In genomic region chr13:107873244-107873667, GRCm38 (mm10) we compare ENCODE assay signal across 12 mouse cellular contexts.
DNase-seq lines count a peak whose midpoint lies in the region; ATAC-seq and TF ChIP-seq lines count a peak whose summit lies in the region.
"Had no signal": no experiment of that assay in that cellular context is flagged by ENCODE, and none has a peak within 500 bp of the region (broad histone marks: within the 10 kb centered on the region; RNA-seq: fewer than 3 reads in every experiment).

No protein-coding gene starts in this region.

- no peak overlapping the region for H3K4me2 ChIP-seq in embryonic facial prominence, embryonic 14.5 days (ENCODE audit: low read depth, low read length)
- H3K4me2 ChIP-seq: limb, embryonic 15.5 days had no signal

- H3K27ac ChIP-seq in embryonic facial prominence, embryonic 14.5 days (replicated peaks; ENCODE audit: low read depth, low read length), result no peak overlapping the region
- H3K27ac ChIP-seq in embryonic facial prominence, embryonic 10.5 days (replicated peaks), result no peak overlapping the region
- H3K27ac ChIP-seq: limb, embryonic 15.5 days had no signal

- TF ChIP-seq CTCF in lung, adult 2 months (IDR thresholded peaks at IDR 0.05; ENCODE audit: insufficient read depth, low read length), result 0 out of 2 replicates have a peak, but pooled peaks have one; percentile 0
- 0 out of 2 replicates have a peak, but pooled peaks have one; percentile 13 for TF ChIP-seq CTCF in E14TG2a.4 (conservative IDR thresholded peaks at IDR 0.05; ENCODE audit: low read length)

- H3K4me3 ChIP-seq in embryonic facial prominence, embryonic 14.5 days (ENCODE audit: low read depth, low read length), result no peak overlapping the region
- H3K4me3 ChIP-seq in embryonic facial prominence, embryonic 10.5 days, result no peak overlapping the region
- no peak overlapping the region for H3K4me3 ChIP-seq in lung, adult 2 months (replicated peaks; ENCODE audit: extremely low read depth, low read depth, low read length)
- H3K4me3 ChIP-seq in E14TG2a.4 (replicated peaks; ENCODE audit: low read length), result no peak overlapping the region
- H3K4me3 ChIP-seq: limb, embryonic 15.5 days had no signal

- no peaks in the 10 kb centered on the region for H3K9me3 ChIP-seq in embryonic facial prominence, embryonic 14.5 days (ENCODE audit: control insufficient read depth, low read length)
- H3K9me3 ChIP-seq in embryonic facial prominence, embryonic 10.5 days, result no peaks in the 10 kb centered on the region
- no peaks in the 10 kb centered on the region for H3K9me3 ChIP-seq in E14TG2a.4 (ENCODE audit: low read length)
- H3K9me3 ChIP-seq: limb, embryonic 15.5 days had no signal

- no peak overlapping the region for H3K9ac ChIP-seq in embryonic facial prominence, embryonic 14.5 days (ENCODE audit: low read depth, low read length)
- H3K9ac ChIP-seq: limb, embryonic 15.5 days had no signal

- WGBS in embryonic facial prominence, embryonic 14.5 days, result 58% methylated on average over 2 of the region's 2 CpGs
- 65% methylated on average over 2 of the region's 2 CpGs for WGBS in embryonic facial prominence, embryonic 10.5 days
- 24% methylated on average over 2 of the region's 2 CpGs for WGBS in lung, adult 2 months

- ATAC-seq in embryonic facial prominence, embryonic 14.5 days (ENCODE audit: low read depth), result peak; percentile 17; the same call in 1 of the 2 replicates
- peak; percentile 96 for ATAC-seq in granulocyte monocyte progenitor cell, adult 5-6 weeks (replicated peaks; ENCODE audit: poor library complexity, severe bottlenecking)

- DNase-seq in embryonic facial prominence, embryonic 14.5 days (ENCODE audit: low spot score), result no peak
- DNase-seq in embryonic facial prominence, embryonic 10.5 days (ENCODE audit: low spot score), result no peak
- DNase-seq in lung, adult 2 months, result no peak
- no peak for DNase-seq in lung, postnatal 10 days
- no peak for DNase-seq in urinary bladder, postnatal 36 days (ENCODE audit: low spot score in 2 of 2)
- no peak for DNase-seq in cerebellum, postnatal 4 days (ENCODE audit: low spot score in 2 of 2)
- DNase-seq: adrenal gland, postnatal 14 days; cerebellum, postnatal 14 days; heart, adult 18-20 months had no signal

- no peaks in the 10 kb centered on the region for H3K36me3 ChIP-seq in embryonic facial prominence, embryonic 14.5 days (ENCODE audit: control insufficient read depth, insufficient read depth, low read length)
- no peaks in the 10 kb centered on the region for H3K36me3 ChIP-seq in embryonic facial prominence, embryonic 10.5 days (replicated peaks)
- no peaks in the 10 kb centered on the region for H3K36me3 ChIP-seq in E14TG2a.4 (ENCODE audit: insufficient read depth, low read length)
- H3K36me3 ChIP-seq: limb, embryonic 15.5 days had no signal

- peaks cover 18% of the 10 kb centered on the region for H3K4me1 ChIP-seq in embryonic facial prominence, embryonic 14.5 days (ENCODE audit: control insufficient read depth, insufficient read depth, low read length)
- H3K4me1 ChIP-seq in embryonic facial prominence, embryonic 10.5 days, result peaks cover 35% of the 10 kb centered on the region
- peaks cover 17% of the 10 kb centered on the region for H3K4me1 ChIP-seq in lung, adult 2 months (ENCODE audit: control insufficient read depth, insufficient read depth, low read length)
- H3K4me1 ChIP-seq in E14TG2a.4 (replicated peaks; ENCODE audit: low read depth, low read length), result peaks cover 24% of the 10 kb centered on the region

- TF ChIP-seq POLR2A in lung, adult 2 months (IDR thresholded peaks at IDR 0.05; ENCODE audit: borderline replicate concordance, extremely low read depth, low read depth, low read length), result no peak

- H3K27me3 ChIP-seq in embryonic facial prominence, embryonic 14.5 days (replicated peaks; ENCODE audit: control insufficient read depth, insufficient read depth, low read length), result no peaks in the 10 kb centered on the region
- H3K27me3 ChIP-seq in embryonic facial prominence, embryonic 10.5 days (replicated peaks; ENCODE audit: low read depth, poor library complexity, severe bottlenecking), result no peaks in the 10 kb centered on the region
- H3K27me3 ChIP-seq in E14TG2a.4 (ENCODE audit: insufficient read depth, low read length), result no peaks in the 10 kb centered on the region
- H3K27me3 ChIP-seq: limb, embryonic 15.5 days had no signal
